Mouse (Mus musculus): ENCODE measurements around the gene 4930432K21Rik.

Gene 4930432K21Rik

GRCm38 (mm10) chr8:84147769-84148530 lies at the start of gene 4930432K21Rik, which contains the start of gene Cc2d1a:
TSS of gene 4930432K21Rik (plus strand) at chr8:84148025.
TSS of gene Cc2d1a (minus strand) at chr8:84147936.
- WGBS: 14% methylated on average over 49 of the region's 49 CpGs

GRCm38 (mm10) chr8:84098376-84098775 lies 49.4 kb upstream of the 4930432K21Rik start:
- 97% methylated on average over 7 of the region's 7 CpGs for WGBS

DNA sequence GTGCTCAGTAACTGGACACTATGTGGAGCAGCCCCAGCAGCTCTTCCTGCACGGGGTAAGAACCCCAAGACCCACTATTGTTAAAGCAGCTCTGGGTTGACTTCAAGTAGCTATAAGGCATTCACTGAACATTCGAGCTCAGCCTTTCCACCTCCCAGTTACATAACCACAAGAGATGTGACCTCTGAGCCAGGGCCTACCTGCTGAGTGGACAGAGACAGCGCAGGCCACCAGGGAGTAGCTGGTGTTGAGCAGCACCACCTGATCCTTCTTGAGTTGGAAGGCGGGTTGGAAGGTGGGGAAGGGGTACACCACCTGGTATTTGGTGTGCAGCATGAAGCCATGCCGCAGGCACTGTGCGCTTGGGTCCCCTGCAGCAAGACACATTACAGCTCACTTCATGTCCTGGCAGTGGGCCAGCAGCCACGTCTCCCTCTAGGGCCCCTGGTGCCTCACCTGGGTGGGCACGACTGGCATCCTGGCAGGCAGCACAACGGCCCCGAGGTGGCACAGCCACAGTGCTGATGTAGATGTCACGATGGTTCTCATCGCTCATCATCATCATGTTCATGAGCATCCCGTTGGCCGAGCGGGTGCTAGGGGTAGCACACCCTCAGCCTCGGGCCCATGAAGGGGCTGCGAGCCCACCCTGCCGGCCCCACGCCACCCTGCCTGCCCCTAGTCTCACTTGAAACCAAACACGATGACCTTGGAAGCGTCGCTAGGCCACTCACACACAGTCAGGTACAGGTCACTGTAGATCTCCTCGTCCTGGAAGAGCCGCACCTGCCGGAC lies 46.2 kb upstream of the 4930432K21Rik start:
- WGBS: 91% methylated on average over 25 of the region's 25 CpGs

- WGBS: 30% methylated on average over 3 of the region's 3 CpGs
Measured at GRCm38 (mm10) chr8:84103601-84104000, 44.2 kb upstream of the 4930432K21Rik start.

DNA sequence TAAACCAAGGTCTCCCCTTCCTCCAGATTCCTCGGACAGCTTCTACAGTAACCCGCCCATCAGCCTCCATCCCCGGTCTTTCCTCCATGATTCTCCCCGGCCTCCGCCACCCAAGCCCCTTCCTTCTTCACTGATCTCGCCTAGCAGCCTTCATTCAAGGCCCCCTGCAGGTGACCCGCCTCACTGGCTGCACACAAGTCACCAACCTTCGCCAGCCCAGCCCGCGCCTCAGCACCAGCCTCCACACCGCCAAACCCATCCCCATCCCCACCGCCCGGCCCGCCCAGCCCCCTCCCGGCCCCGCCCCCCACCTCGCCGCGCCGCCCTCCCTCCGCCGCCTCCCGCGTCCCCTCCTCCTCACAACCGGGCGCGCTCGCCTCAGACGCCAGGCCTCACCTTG lies 43.6 kb upstream of the 4930432K21Rik start:
- WGBS: under 1% methylated on average over 26 of the region's 29 CpGs

GRCm38 (mm10) chr8:84104697-84105609 lies 42.9 kb upstream of the 4930432K21Rik start, which contains the start of gene Dcaf15:
TSS of gene Dcaf15 (minus strand) at chr8:84104768.
- WGBS: 5% methylated on average over 42 of the region's 42 CpGs

DNA sequence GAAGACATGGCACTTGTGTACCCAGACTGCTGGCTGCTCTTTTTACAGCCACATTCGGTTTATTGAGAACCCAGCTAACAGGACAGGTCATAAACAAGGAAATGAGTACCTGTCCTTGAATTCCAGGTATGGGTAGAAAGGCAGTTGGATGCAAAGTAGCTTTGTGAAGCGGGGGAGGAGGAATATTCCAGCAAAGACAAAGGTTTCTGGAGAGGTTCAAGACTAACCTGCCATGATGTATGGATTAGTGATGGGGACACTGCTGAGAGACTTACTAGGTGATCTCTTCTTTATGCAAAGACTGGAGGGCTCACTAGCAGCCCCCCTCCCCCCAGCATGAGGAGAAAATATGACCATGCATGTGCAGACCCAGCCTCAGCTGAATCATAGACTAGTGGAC lies 42.1 kb upstream of the 4930432K21Rik start:
- 78% methylated on average over 2 of the region's 2 CpGs for WGBS

DNA sequence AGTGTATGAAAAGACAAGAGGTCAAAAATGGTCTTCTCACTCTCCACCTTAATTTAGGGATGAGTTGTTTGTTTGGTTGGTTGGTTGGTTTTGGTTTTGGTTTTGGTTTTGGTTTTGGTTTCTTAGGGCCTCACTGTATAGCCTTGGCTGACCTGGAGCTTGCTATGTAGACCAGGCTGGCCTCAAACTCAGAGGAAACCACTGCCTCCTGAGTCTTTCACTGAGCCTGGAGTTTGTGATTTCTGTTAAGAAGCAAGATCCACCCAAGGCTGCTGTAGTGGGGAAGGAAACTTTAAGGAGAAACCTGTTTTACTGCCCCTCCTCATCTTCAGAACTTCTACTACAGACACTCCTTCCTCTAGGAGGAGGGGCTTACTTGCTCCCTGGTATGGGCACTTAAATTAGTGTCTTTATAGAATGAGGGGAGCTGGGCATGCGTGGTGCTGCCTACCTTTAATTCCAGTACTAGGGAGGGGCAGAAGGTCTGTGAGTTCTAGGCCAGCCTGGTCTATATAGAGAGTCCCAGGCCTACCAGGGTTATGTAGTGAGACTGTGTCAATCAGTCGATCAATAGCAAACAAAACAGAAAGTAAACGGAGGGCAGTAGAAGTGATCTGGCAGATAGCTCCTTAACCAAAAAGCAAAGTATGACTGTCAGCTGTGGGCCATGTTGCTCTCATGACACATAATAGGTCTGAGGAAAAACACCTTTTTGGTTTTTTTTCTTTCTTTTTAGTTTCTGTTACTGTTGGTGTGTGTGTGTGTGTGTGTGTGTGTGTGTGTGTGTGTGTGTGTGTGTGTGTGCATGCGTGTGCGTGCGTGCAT lies 41.4 kb upstream of the 4930432K21Rik start:
- 93% methylated on average over 6 of the region's 6 CpGs for WGBS

DNA sequence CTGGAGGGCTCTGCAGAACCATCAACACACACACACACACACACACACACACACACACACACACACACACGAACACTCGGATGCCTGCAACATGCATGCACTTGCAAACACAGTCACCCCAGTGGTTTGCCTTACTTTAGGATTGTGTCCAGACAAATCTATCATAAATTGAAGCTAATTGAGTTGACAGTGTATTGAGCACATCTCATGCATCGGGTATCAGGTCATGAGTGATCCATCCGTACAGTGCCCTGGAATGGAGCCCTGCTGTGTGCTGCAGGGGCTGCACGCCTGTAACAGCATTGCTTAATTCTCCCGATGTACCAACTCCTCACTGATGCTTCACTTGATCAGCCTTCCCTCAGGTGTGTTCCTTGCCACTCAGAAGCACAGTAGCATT lies 32.2 kb upstream of the 4930432K21Rik start:
- 86% methylated on average over 6 of the region's 6 CpGs for WGBS

- WGBS: 95% methylated on average over 3 of the region's 3 CpGs
Measured at GRCm38 (mm10) chr8:84122151-84122550, 25.7 kb upstream of the 4930432K21Rik start.

DNA sequence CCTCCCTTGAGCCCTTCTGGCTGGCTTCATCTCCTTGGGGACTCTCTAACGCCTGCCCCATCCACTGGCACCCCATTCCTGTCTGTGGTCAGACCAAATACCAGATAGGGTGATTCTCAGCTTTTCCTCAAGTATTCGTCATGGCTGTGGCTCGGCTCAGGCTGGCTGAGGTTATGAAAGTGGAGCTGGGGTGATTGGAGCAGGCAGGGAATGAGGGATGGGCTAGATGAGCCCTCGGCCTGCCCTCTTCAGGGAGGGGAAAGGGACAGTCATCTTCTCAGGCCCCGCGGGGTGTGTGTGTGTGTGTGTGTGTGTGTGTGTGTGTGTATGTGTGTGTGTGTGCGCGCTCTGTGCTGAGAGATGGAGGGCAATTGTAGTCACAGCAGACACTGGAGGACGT lies 22.2 kb upstream of the 4930432K21Rik start, which contains the start of gene Podnl1:
Gene Podnl1 (plus strand): TSS at position 334 of the 400 bp plus-strand sequence.
- 69% methylated on average over 9 of the region's 9 CpGs for WGBS

GRCm38 (mm10) chr8:84126742-84127141 lies 21.1 kb upstream of the 4930432K21Rik start:
- WGBS: 90% methylated on average over 2 of the region's 2 CpGs

GRCm38 (mm10) chr8:84127202-84127901 lies 20.5 kb upstream of the 4930432K21Rik start:
- WGBS: 74% methylated on average over 17 of the region's 17 CpGs

DNA sequence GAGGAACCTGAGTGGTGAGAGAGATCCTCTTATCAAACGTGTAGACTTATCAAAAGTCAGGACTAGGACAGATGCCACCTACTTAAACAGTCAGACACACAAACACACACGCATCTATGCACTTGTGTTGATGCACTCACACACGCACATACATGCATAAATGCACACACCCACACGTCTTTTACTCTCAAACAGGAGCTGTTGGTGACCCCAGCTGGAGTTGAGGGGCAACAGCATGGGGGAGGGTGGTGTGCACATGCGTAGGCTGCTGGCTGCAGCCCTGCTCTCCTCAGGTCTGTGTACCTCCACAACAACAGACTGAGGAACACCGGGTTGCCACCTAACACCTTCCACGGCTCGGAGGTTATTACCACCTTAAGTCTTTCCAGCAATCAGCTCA lies 19.5 kb upstream of the 4930432K21Rik start:
- 50% methylated on average over 8 of the region's 8 CpGs for WGBS

GRCm38 (mm10) chr8:84130806-84131205 lies 17.0 kb upstream of the 4930432K21Rik start:
- 56% methylated on average over 30 of the region's 30 CpGs for WGBS

GRCm38 (mm10) chr8:84132225-84132624 lies 15.6 kb upstream of the 4930432K21Rik start:
- 86% methylated on average over 8 of the region's 8 CpGs for WGBS

DNA sequence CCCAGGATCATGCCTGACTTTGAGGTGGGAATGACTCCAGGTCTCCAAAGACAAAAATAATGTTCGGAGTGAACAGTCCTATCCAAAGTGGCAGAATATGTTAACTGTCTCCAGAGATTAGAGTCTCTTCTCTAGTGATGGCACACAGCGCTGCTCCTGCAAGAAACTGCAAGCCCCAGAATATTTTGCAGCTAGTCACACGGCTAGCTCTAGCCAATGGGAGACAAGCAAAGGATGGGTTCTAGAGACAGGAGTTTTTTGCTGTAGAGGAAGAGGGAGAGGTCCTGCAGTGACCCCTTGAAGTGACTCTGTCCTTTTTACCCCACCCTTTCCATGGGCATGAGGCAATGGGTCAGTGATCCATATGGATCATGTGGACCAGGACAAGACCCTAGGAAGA lies 10.0 kb upstream of the 4930432K21Rik start:
- 89% methylated on average over 3 of the region's 3 CpGs for WGBS

DNA sequence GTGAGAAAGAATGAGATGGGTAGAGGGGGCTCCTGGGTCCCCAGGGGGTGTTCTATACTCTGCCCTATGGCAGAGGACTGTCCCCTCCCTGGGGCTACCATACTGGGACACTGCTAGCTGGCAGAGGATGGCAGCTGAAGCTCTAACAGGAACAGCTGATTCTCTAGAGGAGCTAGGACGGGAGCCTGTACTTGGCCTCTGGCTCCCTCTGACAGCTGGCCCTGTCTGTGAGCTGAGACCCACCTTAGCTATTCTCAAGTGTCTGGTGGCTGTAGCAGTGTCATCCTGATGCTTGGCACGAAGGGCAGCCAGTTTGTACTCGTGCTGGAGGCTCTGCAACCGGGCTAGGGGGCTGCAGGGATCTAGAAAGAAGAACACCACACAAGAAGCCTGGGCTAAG lies 7.0 kb upstream of the 4930432K21Rik start:
- WGBS: 95% methylated on average over 4 of the region's 4 CpGs

DNA sequence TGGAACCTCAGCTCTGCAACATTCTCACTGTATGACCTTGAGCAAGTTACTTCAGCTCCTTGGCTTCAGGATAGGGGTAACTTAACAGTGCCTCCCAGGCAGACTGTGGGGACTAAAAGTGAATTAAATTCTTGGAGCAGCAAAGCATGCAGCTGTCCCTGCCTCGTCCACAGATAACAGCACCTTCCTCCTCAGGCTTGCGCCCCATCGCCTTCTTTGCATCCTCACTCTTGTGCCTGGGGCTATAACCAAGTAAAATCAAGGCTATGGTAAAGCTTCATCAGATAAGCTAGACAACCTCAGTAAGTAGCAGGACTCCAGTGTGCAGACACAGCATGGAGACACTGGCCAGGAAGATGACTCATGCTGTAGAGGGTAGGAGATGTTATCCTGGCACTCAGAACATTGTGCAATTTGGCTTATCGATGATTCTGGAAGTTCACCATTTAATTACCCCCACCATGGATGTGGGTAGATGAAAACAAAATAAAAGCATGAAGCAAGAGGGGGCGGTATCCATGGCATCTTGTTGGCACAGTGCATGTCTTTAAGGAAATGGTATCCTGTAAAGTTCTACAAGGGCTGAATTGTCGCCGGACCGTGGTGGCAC lies 3.1 kb upstream of the 4930432K21Rik start:
- 70% methylated on average over 8 of the region's 8 CpGs for WGBS

GRCm38 (mm10) chr8:84147324-84147766 lies 480 bp upstream of the 4930432K21Rik start:
- WGBS: 5% methylated on average over 14 of the region's 14 CpGs

Data from cerebral cortex, adult 2 months (tissue).